Mouse (Mus musculus): ENCODE data around the gene Nipal3. TPM values are rescaled to one million over a fixed set of nuclear protein-coding genes. Genes with fewer than 3 reads are reported as not detected.

Gene Nipal3
- polyA plus RNA-seq, 1 experiment from 2014 or later, result 1.6 TPM

- DNase-seq (no peak), ATAC-seq (no peak)
- Histone ChIP-seq H3K27ac (ENCODE audit: low read depth) (no peak overlapping the region), H3K4me3 (ENCODE audit: low read depth, low read length) (no peak overlapping the region), H3K9me3 (ENCODE audit: low read length) (no peaks in the 10 kb centered on the region), H3K9ac (replicated peaks) (no peak overlapping the region), H3K4me1 (ENCODE audit: insufficient read depth) (no peaks in the 10 kb centered on the region), H3K36me3 (replicated peaks; ENCODE audit: insufficient read depth, low read length) (peaks cover 6% of the 10 kb centered on the region; the same call in 1 of the 2 replicates), H3K4me2 (ENCODE audit: low read depth, low read length) (no peak overlapping the region), H3K27me3 (ENCODE audit: insufficient read depth, low read length) (no peaks in the 10 kb centered on the region)
- 76% methylated on average over 10 of the region's 10 CpGs for WGBS (ENCODE audit: insufficient replicate concordance)
- TF ChIP-seq EP300 (IDR thresholded peaks at IDR 0.05; ENCODE audit: low read depth), result no peak
- no peak for TF ChIP-seq CTCF (IDR thresholded peaks at IDR 0.05; ENCODE audit: low read depth)
Measured at GRCm38 (mm10) chr4:135485086-135485485, 9.8 kb downstream of the Nipal3 start.

- Histone ChIP-seq H3K9me3 (ENCODE audit: low read length) (no peaks in the 10 kb centered on the region), H3K36me3 (replicated peaks; ENCODE audit: insufficient read depth, low read length) (no peaks in the 10 kb centered on the region; the same call in 1 of the 2 replicates), H3K4me2 (ENCODE audit: low read depth, low read length) (no peak overlapping the region), H3K27me3 (ENCODE audit: insufficient read depth, low read length) (no peaks in the 10 kb centered on the region), H3K27ac (ENCODE audit: low read depth) (no peak overlapping the region), H3K9ac (replicated peaks) (no peak overlapping the region), H3K4me3 (ENCODE audit: low read depth, low read length) (no peak overlapping the region), H3K4me1 (ENCODE audit: insufficient read depth) (no peaks in the 10 kb centered on the region)
- DNase-seq (peak; percentile 43), ATAC-seq (no peak)
- TF ChIP-seq CTCF (IDR thresholded peaks at IDR 0.05; ENCODE audit: low read depth), result peak; percentile 56
- no peak for TF ChIP-seq EP300 (IDR thresholded peaks at IDR 0.05; ENCODE audit: low read depth)
- 68% methylated on average over 9 of the region's 9 CpGs for WGBS (ENCODE audit: insufficient replicate concordance)
Measured at GRCm38 (mm10) chr4:135480370-135480769, 14.5 kb downstream of the Nipal3 start.

- Histone ChIP-seq H3K4me3 (ENCODE audit: low read depth, low read length) (no peak overlapping the region), H3K4me1 (ENCODE audit: insufficient read depth) (no peaks in the 10 kb centered on the region), H3K27ac (ENCODE audit: low read depth) (no peak overlapping the region), H3K36me3 (replicated peaks; ENCODE audit: insufficient read depth, low read length) (peaks cover 4% of the 10 kb centered on the region; the same call in 1 of the 2 replicates), H3K9me3 (ENCODE audit: low read length) (no peaks in the 10 kb centered on the region), H3K27me3 (ENCODE audit: insufficient read depth, low read length) (no peaks in the 10 kb centered on the region), H3K9ac (replicated peaks) (no peak overlapping the region), H3K4me2 (ENCODE audit: low read depth, low read length) (no peak overlapping the region)
- no peak for TF ChIP-seq CTCF (IDR thresholded peaks at IDR 0.05; ENCODE audit: low read depth)
- 83% methylated on average over 10 of the region's 10 CpGs for WGBS (ENCODE audit: insufficient replicate concordance)
- no peak for ATAC-seq
- no peak for DNase-seq
Measured at GRCm38 (mm10) chr4:135477851-135478250, 17.0 kb downstream of the Nipal3 start.

- ATAC-seq (no peak), DNase-seq (no peak)
- H3K36me3 ChIP-seq (replicated peaks; ENCODE audit: insufficient read depth, low read length), result peaks cover 3% of the 10 kb centered on the region; the same call in 1 of the 2 replicates
- no peak overlapping the region for H3K9ac ChIP-seq (replicated peaks)
- H3K27ac ChIP-seq (ENCODE audit: low read depth), result no peak overlapping the region
- TF ChIP-seq EP300 (IDR thresholded peaks at IDR 0.05; ENCODE audit: low read depth), result no peak
- TF ChIP-seq CTCF (IDR thresholded peaks at IDR 0.05; ENCODE audit: low read depth), result no peak
- no peak overlapping the region for H3K4me2 ChIP-seq (ENCODE audit: low read depth, low read length)
- 89% methylated on average over 11 of the region's 11 CpGs for WGBS (ENCODE audit: insufficient replicate concordance)
- no peaks in the 10 kb centered on the region for H3K27me3 ChIP-seq (ENCODE audit: insufficient read depth, low read length)
- H3K4me1 ChIP-seq (ENCODE audit: insufficient read depth), result no peaks in the 10 kb centered on the region
- H3K4me3 ChIP-seq (ENCODE audit: low read depth, low read length), result no peak overlapping the region
- H3K9me3 ChIP-seq (ENCODE audit: low read length), result no peaks in the 10 kb centered on the region
Measured at GRCm38 (mm10) chr4:135463406-135463805, 31.4 kb downstream of the Nipal3 start.

- DNase-seq (no peak), ATAC-seq (no peak)
- H3K9me3 ChIP-seq (ENCODE audit: low read length), result no peaks in the 10 kb centered on the region
- H3K4me3 ChIP-seq (ENCODE audit: low read depth, low read length), result no peak overlapping the region
- H3K27ac ChIP-seq (ENCODE audit: low read depth), result no peak overlapping the region
- no peak for TF ChIP-seq EP300 (IDR thresholded peaks at IDR 0.05; ENCODE audit: low read depth)
- no peak for TF ChIP-seq CTCF (IDR thresholded peaks at IDR 0.05; ENCODE audit: low read depth)
- no peak overlapping the region for H3K9ac ChIP-seq (replicated peaks)
- no peaks in the 10 kb centered on the region for H3K36me3 ChIP-seq (replicated peaks; ENCODE audit: insufficient read depth, low read length)
- no peaks in the 10 kb centered on the region for H3K4me1 ChIP-seq (ENCODE audit: insufficient read depth)
- 76% methylated on average over 12 of the region's 12 CpGs for WGBS (ENCODE audit: insufficient replicate concordance)
- no peaks in the 10 kb centered on the region for H3K27me3 ChIP-seq (ENCODE audit: insufficient read depth, low read length)
- H3K4me2 ChIP-seq (ENCODE audit: low read depth, low read length), result no peak overlapping the region
Measured at GRCm38 (mm10) chr4:135453572-135453971, 41.3 kb downstream of the Nipal3 start.

GRCm38 (mm10) chr4:135453164-135453563 lies 41.7 kb downstream of the Nipal3 start:
- TF ChIP-seq EP300 (IDR thresholded peaks at IDR 0.05; ENCODE audit: low read depth) (no peak), CTCF (IDR thresholded peaks at IDR 0.05; ENCODE audit: low read depth) (no peak)
- Histone ChIP-seq H3K4me2 (ENCODE audit: low read depth, low read length) (no peak overlapping the region), H3K9ac (replicated peaks) (no peak overlapping the region), H3K27ac (ENCODE audit: low read depth) (no peak overlapping the region), H3K9me3 (ENCODE audit: low read length) (no peaks in the 10 kb centered on the region), H3K27me3 (ENCODE audit: insufficient read depth, low read length) (no peaks in the 10 kb centered on the region), H3K4me1 (ENCODE audit: insufficient read depth) (no peaks in the 10 kb centered on the region), H3K4me3 (ENCODE audit: low read depth, low read length) (no peak overlapping the region), H3K36me3 (replicated peaks; ENCODE audit: insufficient read depth, low read length) (no peaks in the 10 kb centered on the region)
- WGBS (ENCODE audit: insufficient replicate concordance), result 68% methylated on average over 6 of the region's 6 CpGs
- no peak for ATAC-seq
- DNase-seq, result no peak

Data from liver, postnatal 0 days (tissue).